Mouse (Mus musculus) heart, postnatal 0 days (tissue): Measurements from ENCODE around the gene Cadps2. TPM values are rescaled to one million over a fixed set of nuclear protein-coding genes. Genes with fewer than 3 reads are reported as not detected.

Source experiments
- ATAC-seq: fragments of 200-750 bp; cut with Nextera tagmentation; 2 replicates; pipeline ENCODE4 v1.8.0; 2017; ENCODE audit warnings: low read depth, moderate number of reproducible peaks, moderate library complexity; ENCODE audit not compliant: insufficient read depth
- DNase-seq: peaks from one replicate; pipeline ENCODE4 v3.0.0-alpha.2; 2016; ENCODE audit warnings: low spot score
- H3K27ac ChIP-seq: fragments of 300-500 bp; sonication (generic); 2 replicates; pipeline ENCODE4 v1.5.1; 2014; ENCODE audit warnings: low read depth, mild to moderate bottlenecking
- H3K27me3 ChIP-seq: fragments of 300-500 bp; sonication (generic); 2 replicates; pipeline ENCODE4 v1.6.1; 2014; ENCODE audit warnings: low read length, mixed read lengths; ENCODE audit not compliant: control insufficient read depth, insufficient read depth
- H3K36me3 ChIP-seq: fragments of 300-500 bp; sonication (generic); replicated peaks from 2 replicates; pipeline ENCODE4 v1.6.1; 2014; ENCODE audit warnings: low read length, mixed read lengths; ENCODE audit not compliant: control insufficient read depth, insufficient read depth
- H3K4me1 ChIP-seq: fragments of 300-500 bp; sonication (generic); 2 replicates; pipeline ENCODE4 v1.6.1; 2014; ENCODE audit warnings: antibody characterized with exemption; ENCODE audit not compliant: control insufficient read depth, insufficient read depth
- H3K4me2 ChIP-seq: fragments of 300-500 bp; sonication (generic); 2 replicates; pipeline ENCODE4 v1.6.1; 2014; ENCODE audit warnings: low read depth, mild to moderate bottlenecking, low read length, moderate library complexity
- H3K4me3 ChIP-seq: fragments of 300-500 bp; sonication (generic); 2 replicates; pipeline ENCODE4 v1.5.1; 2014; ENCODE audit warnings: low read depth, low read length
- H3K9ac ChIP-seq: fragments of 300-500 bp; sonication (generic); replicated peaks from 2 replicates; pipeline ENCODE4 v1.6.1; 2014; ENCODE audit warnings: low read depth, low read length, mixed read lengths
- H3K9me3 ChIP-seq: fragments of 300-500 bp; sonication (generic); replicated peaks from 2 replicates; pipeline ENCODE4 v1.6.1; 2016; ENCODE audit warnings: low read length; ENCODE audit not compliant: control insufficient read depth
- CTCF ChIP-seq: IDR thresholded peaks from 2 replicates; pipeline ENCODE4 v1.5.1; 2016; ENCODE audit warnings: antibody characterized with exemption, control low read depth, low read depth
- EP300 ChIP-seq: IDR thresholded peaks from 2 replicates; pipeline ENCODE4 v1.6.1; 2016; ENCODE audit warnings: antibody characterized with exemption, low read depth
- WGBS: fragments of 180-500 bp; shearing (Covaris S2); extraction: QIAGEN DNeasy Blood & Tissue Kit; methylation state at CpG from one replicate; pipeline ENCODE4 v1.1.7; 2014; 5-methylcytosine and 5-hydroxymethylcytosine counted together
- polyA plus RNA-seq: library from polyadenylated mRNA; unstranded; fragments of >200 nt; fragmentation: Nextera tagmentation; extraction: Ambion mirVana; gene quantifications from 2 replicates; pipeline ENCODE4 v1.2.1, GENCODE M21; 2015
- total RNA-seq: library from RNA; depleted of rRNA; stranded (reverse); fragments of >200 nt; gene quantifications from 2 replicates; pipeline ENCODE4 v1.2.3, GENCODE M21; 2014; ENCODE audit warnings: low replicate concordance; rRNA removed

Cadps2 gene
- total and polyA plus RNA-seq, 2 experiments from 2014 or later, result 0.44 to 1.8 TPM

DNA sequence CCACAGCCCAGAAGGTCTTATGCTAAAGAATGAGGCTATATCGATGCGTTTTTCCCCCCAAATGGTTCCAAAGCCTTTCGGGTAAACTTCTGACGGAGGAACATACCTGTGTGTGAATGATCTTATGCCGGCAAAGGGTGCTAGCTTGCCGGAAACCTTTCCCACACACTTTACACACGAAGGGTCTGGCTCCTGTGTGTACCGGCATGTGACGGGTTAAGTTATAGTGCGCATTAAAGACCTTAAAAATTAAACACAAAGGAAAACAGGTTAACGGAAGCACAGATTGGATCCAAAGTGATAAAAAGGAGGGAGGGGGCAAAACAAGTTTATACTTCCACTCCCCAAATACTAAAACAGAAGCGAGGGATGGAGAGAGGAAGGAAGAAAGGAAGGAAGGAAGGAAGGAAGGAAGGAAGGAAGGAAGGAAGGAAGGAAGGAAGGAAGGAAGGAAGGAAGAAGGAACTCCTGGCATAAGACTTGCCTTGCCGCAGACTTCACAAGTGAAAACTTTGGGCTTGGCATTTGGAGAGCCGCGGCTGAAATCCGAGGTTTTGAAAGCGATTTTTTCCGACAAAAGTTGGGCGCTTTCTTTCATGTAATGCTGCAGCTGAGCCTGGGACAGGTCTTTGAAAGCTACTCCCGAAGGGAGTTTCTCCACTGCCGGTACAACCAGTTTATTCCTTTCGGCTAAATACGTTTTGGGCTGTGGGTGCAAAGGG lies 592.3 kb downstream of the Cadps2 start:
- Histone ChIP-seq H3K36me3 (no peaks in the 10 kb centered on the region), H3K9ac (no peak overlapping the region), H3K27me3 (peaks cover 96% of the 10 kb centered on the region), H3K4me2 (peak overlapping the region; percentile 2; the same call in 1 of the 2 replicates), H3K4me1 (peaks cover 4% of the 10 kb centered on the region; the same call in 1 of the 2 replicates), H3K4me3 (peak overlapping the region; percentile 21; the same call in 1 of the 2 replicates), H3K9me3 (no peaks in the 10 kb centered on the region), H3K27ac (no peak overlapping the region)
- DNase-seq (no peak), ATAC-seq (no peak)
- TF ChIP-seq CTCF (no peak), EP300 (no peak)
- WGBS, result 2% methylated on average over 23 of the region's 23 CpGs

DNA sequence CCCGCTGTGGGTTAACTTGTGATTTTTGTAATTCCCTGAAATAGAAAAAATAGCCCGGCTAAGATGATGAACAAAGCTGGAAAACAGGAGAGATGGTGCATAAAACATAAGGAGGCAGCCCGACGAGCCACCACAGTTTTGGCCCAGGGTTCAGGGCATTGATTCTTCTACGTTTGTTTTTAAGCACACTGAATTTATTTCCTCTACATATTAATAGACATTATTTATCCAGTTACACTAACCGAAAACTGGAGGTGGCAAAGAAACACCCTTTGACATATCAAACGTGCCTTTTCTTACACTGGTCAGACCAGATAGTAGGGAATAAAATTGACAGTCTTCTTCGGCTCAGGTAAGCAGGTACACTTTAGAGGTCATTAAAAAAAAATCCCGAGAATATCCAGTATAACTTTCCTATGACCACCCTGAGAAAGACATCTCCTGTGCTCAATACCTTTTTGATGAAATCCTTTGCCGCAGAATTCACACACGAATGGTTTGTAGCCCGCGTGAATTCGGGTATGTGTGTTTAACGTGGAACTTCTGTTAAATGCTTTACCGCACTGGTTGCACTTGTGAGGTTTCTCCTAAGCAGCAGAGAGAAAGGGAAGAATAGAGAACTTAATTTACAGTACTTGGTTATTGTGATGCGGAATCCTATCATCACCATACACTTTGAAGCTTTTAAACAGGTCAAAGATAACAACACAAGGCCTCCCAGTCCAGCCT lies 593.0 kb downstream of the Cadps2 start:
- H3K4me3 ChIP-seq, result no peak overlapping the region
- TF ChIP-seq EP300 (no peak), CTCF (no peak)
- no peak overlapping the region for H3K9ac ChIP-seq
- H3K4me2 ChIP-seq, result no peak overlapping the region
- H3K9me3 ChIP-seq, result no peaks in the 10 kb centered on the region
- 4% methylated on average over 17 of the region's 17 CpGs for WGBS
- H3K27ac ChIP-seq, result no peak overlapping the region
- ATAC-seq (no peak), DNase-seq (no peak)
- H3K27me3 ChIP-seq, result peaks cover 96% of the 10 kb centered on the region
- H3K4me1 ChIP-seq, result peaks cover 4% of the 10 kb centered on the region; the same call in 1 of the 2 replicates
- H3K36me3 ChIP-seq, result no peaks in the 10 kb centered on the region

DNA sequence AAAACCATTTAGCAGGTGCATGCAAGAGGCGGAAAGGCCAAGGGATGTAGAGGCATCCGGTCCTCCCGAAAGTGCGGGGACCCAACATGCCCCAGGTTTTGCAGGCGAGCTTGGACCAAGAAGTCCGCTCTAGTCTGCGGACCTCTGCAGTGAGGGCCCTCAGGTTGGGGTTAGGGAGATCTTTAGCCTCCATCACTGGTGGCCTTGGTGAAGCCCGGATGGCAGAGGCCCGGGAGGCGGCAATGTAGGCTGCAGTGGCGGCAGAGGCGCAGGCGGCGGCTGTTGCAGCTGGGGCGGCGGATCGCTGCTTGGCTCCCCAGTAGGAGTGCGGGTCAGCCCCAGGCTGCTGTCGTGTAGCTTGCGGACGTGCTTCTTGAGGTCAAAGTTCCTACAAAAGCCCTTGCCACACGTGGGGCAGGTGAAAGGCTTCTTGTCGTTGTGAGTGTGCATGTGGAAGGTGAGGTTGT lies 593.6 kb downstream of the Cadps2 start:
- ATAC-seq, result no peak
- Histone ChIP-seq H3K36me3 (no peaks in the 10 kb centered on the region), H3K4me3 (no peak overlapping the region; the same call in 1 of the 2 replicates), H3K4me1 (peaks cover 4% of the 10 kb centered on the region; the same call in 1 of the 2 replicates), H3K4me2 (no peak overlapping the region), H3K27me3 (peaks cover 93% of the 10 kb centered on the region), H3K9me3 (no peaks in the 10 kb centered on the region), H3K9ac (no peak overlapping the region), H3K27ac (no peak overlapping the region)
- 3% methylated on average over 23 of the region's 23 CpGs for WGBS
- TF ChIP-seq CTCF (no peak), EP300 (no peak)
- no peak for DNase-seq

DNA sequence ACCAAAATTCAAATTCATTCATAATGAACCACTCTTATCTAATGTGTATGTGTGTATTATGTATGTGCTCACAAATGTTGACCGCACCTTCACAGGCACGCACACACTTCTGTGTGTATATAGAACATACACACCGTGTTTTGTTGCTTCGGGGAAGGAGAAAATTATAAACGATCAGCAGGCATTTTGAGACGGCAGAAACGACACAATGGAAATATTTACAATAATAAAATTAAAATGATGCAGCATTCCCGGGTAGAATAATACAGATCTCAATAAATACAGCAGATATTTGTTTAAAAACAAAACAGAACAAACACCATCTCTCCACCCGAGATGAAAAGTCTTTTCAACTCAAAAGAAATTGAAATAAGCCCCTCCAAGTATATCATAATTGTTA lies 594.1 kb downstream of the Cadps2 start:
- H3K4me3 ChIP-seq, result no peak overlapping the region
- peaks cover 88% of the 10 kb centered on the region for H3K27me3 ChIP-seq
- H3K4me2 ChIP-seq, result no peak overlapping the region
- no peaks in the 10 kb centered on the region for H3K9me3 ChIP-seq
- DNase-seq (no peak), ATAC-seq (no peak)
- H3K36me3 ChIP-seq, result no peaks in the 10 kb centered on the region
- no peak overlapping the region for H3K9ac ChIP-seq
- TF ChIP-seq EP300 (no peak), CTCF (no peak)
- no peak overlapping the region for H3K27ac ChIP-seq
- peaks cover 4% of the 10 kb centered on the region; the same call in 1 of the 2 replicates for H3K4me1 ChIP-seq
- 20% methylated on average over 9 of the region's 9 CpGs for WGBS

DNA sequence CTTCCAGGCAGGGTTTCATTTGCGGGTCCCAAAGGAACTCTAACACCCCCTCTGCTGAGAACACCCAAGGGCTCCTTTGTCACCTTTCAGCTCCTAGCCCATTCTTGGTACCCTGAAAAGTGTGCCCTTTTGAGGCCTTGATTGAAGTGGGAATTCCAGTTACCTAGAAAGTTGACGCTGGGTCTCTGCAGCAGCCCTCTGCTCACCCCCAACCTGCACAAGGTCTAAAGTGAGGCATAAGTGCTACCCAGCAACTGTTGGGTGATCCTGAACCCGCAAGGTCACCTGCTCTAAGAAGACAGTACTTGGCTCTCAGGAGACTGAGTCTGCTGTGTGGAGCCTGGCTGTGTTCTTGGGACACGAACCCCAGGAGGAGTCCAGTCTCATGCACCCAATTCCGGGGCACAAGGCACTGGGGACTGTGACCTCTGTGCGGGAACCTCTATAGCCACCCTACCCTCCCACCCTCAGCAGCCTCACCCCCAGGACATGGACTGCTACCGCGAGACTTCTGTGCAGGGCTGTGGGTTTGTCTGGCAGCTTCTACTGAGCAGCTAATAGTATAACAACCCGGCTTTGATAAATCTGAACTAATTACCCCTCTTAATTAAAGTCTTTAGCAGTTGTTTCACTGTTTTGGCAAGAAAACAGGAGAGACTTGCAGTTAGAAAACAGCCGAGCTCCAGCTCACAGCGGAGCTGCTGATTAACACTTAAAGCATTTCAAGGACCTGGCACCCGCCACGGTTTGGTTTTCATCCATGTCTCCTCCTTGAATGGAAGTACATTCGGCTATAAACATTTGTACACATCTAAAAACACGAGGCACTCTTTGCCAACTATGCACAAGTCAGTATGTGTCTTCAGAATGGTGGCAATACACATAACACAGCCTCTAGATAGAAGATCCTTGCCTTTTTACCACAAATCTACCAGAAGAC lies 595.1 kb downstream of the Cadps2 start:
- ATAC-seq, result no peak
- TF ChIP-seq EP300 (no peak), CTCF (no peak)
- Histone ChIP-seq H3K27me3 (peaks cover 78% of the 10 kb centered on the region), H3K4me1 (peaks cover 4% of the 10 kb centered on the region; the same call in 1 of the 2 replicates), H3K4me2 (no peak overlapping the region), H3K4me3 (no peak overlapping the region), H3K27ac (no peak overlapping the region), H3K36me3 (no peaks in the 10 kb centered on the region), H3K9ac (no peak overlapping the region), H3K9me3 (no peaks in the 10 kb centered on the region)
- no peak for DNase-seq
- 4% methylated on average over 15 of the region's 15 CpGs for WGBS

Other genes starting within 250 kb of the Cadps2 start
- gene Rnf133, start 189.1 kb downstream of the Cadps2 start, total RNA-seq, result not detected in 2 replicates
- gene Rnf133, start 189.1 kb downstream of the Cadps2 start, polyA plus RNA-seq, result not detected in 2 replicates
- gene Rnf148, start 184.3 kb downstream of the Cadps2 start, total RNA-seq, result not detected in 2 replicates
- not detected in 2 replicates for gene Rnf148, start 184.3 kb downstream of the Cadps2 start, polyA plus RNA-seq
- gene Tas2r118, start 130.6 kb upstream of the Cadps2 start, total RNA-seq, result not detected in 2 replicates
- gene Tas2r118, start 130.6 kb upstream of the Cadps2 start, polyA plus RNA-seq, result not detected in 2 replicates